Mouse (Mus musculus): ENCODE data around the gene Unc13b. TPM values are rescaled to one million over a fixed set of nuclear protein-coding genes. Genes with fewer than 3 reads are reported as not detected.

Unc13b gene
- total RNA-seq, 2 experiments from 2014 or later = 0.52 to 2.5 TPM

- no peak for ATAC-seq (replicated peaks; ENCODE audit: low FRiP score, low TSS enrichment, poor library complexity, severe bottlenecking)
Observed at GRCm38 (mm10) chr4:43205571-43205970, 146.8 kb downstream of the Unc13b start.

DNA sequence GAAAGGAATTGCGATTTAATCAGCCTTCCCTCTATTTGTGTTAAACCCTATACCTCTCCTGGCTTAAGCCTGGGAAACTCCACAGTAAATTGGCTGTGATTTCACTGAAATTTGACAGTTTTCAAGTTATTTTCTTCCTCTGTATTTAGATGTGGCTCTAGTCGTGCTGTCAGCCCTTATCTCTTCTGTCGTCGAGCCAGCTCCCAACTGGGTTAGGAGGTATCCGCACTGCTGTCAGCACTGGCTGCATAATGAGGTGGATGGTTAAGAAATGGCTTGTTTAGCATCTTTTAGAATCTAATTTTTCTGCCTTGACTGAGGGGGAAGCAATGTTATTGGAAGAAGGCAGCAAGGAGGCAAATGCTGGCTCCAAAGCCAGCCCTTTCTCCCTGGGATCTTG is 148.2 kb downstream of the Unc13b start:
- no peak for ATAC-seq (replicated peaks; ENCODE audit: low FRiP score, low TSS enrichment, poor library complexity, severe bottlenecking)

GRCm38 (mm10) chr4:43209081-43209579 is 150.4 kb downstream of the Unc13b start:
- no peak for ATAC-seq (replicated peaks; ENCODE audit: low FRiP score, low TSS enrichment, poor library complexity, severe bottlenecking)

DNA sequence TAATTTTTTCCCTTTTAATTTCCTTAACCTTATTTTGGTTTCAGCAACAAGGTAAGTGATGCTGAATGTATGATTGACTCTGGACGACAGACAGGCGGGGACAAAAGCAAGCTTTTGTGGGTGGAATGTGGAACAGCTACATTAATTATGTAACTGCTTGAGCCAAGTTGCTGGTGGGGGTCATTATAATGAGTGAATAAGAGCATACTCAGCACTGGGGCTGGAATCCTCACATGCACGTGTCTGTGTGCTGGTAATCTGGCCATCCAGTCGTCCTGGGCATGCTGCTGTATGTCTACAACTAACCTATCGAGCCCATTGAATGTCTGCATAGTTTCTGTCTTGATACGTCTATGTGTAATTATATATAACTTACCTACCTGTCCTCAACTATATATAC is 150.9 kb downstream of the Unc13b start:
- no peak for ATAC-seq (replicated peaks; ENCODE audit: low FRiP score, low TSS enrichment, poor library complexity, severe bottlenecking)

DNA sequence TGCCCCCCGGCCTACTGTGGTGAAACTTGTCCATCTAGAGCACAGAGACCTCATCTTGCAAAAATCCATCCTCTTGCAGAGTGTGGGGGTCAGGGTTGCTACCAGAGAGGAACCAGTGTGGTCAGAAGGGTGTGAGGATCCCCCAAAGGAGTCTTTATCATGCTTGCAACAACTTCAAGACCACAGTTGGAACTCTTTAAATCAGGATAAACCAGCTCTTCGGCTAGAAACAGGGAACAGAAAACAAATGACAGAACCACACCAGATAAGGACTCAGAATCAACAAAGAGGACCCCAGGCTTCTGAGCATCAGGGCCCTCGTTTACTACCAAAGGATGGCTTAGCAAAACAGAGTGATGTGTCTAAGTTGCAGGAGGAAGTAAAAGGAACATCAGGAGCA is 157.7 kb downstream of the Unc13b start:
- ATAC-seq (replicated peaks; ENCODE audit: low FRiP score, low TSS enrichment, poor library complexity, severe bottlenecking) = no peak

- ATAC-seq (replicated peaks; ENCODE audit: low FRiP score, low TSS enrichment, poor library complexity, severe bottlenecking) = no peak
Observed at GRCm38 (mm10) chr4:43217997-43218396, 159.2 kb downstream of the Unc13b start.

DNA sequence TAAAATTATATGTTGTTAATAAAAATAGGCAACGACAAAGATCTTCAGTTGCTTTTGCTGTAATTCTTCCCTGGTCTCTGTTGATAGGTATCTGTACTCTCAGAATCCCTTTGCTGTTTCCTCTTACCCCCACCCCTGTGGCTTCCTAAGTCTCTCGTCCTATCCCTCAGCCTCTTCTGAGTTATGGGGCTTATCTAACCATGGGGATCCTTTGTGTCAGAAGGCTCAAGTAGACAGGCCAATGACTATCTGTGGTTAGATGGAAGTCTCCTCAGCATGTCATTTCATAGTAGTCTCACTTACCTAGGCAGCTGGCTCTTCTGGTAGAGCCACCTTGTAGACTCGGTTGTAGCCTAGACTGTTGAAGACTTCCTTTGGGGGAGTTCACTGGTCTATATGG is 173.1 kb downstream of the Unc13b start:
- no peak for ATAC-seq (replicated peaks; ENCODE audit: low FRiP score, low TSS enrichment, poor library complexity, severe bottlenecking)

DNA sequence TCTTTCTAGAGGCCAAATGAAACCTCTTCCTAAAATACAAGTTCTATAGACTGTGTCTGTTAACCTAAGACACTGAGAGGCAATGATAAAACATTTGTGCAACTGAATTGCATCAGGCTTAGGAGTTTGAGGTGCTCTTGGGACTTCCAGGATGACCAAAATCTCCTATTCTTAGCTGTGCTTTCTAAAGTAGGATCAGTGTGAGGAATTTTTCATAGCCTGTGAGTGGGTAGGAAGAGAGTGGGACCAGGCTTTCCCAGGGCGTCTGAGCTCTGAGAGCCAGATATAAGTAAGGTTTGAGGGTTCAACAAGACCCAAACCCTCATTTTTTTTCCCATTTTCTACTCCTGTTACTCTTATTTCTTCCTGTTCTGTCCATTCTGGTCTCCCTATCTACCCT is 174.2 kb downstream of the Unc13b start:
- no peak for ATAC-seq (replicated peaks; ENCODE audit: low FRiP score, low TSS enrichment, poor library complexity, severe bottlenecking)

- no peak for ATAC-seq (replicated peaks; ENCODE audit: low FRiP score, low TSS enrichment, poor library complexity, severe bottlenecking)
Observed at GRCm38 (mm10) chr4:43233489-43233888, 174.7 kb downstream of the Unc13b start.

- ATAC-seq (replicated peaks; ENCODE audit: low FRiP score, low TSS enrichment, poor library complexity, severe bottlenecking) = no peak
Observed at GRCm38 (mm10) chr4:43236898-43237297, 178.1 kb downstream of the Unc13b start.

DNA sequence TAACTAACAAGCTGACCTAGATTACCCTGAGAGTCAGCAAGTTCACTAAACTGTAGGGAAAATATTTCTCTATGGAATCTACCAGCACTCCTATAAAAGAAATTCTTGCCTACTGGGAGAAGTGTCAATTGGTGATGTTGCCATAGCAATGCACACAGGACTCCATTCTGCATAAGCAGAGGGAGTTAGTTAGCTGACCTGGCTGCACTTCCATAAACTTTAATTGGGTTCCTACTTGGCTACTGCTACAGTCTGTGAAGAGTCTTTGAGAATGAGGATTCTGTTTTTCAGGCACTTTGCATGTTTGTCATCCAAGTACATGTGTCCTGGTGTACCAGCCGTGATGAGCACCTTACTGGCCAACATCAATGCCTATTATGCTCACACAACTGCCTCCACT is 182.0 kb downstream of the Unc13b start:
- ATAC-seq (replicated peaks; ENCODE audit: low FRiP score, low TSS enrichment, poor library complexity, severe bottlenecking) = no peak

DNA sequence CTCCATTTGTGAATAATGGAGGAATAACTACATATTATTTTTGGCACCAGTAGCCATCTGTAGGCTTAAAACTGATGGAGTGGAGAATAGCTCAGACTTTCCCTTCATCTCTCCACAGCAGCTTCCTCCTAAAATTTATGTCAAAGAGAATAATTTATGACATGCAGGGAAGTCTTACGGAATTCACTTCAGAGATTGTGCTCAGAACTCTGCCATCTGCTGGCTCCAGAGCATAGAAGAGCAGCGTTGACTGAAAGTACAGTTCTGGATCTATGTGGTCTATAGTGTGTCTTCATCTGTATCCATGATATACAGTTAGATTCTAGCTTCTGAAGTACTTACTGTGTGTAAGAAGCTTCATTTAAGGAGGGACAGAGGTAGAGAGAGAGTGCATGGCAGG is 185.3 kb downstream of the Unc13b start:
- ATAC-seq (replicated peaks; ENCODE audit: low FRiP score, low TSS enrichment, poor library complexity, severe bottlenecking) = no peak

GRCm38 (mm10) chr4:43245776-43246175 is 187.0 kb downstream of the Unc13b start:
- no peak for ATAC-seq (replicated peaks; ENCODE audit: low FRiP score, low TSS enrichment, poor library complexity, severe bottlenecking)

DNA sequence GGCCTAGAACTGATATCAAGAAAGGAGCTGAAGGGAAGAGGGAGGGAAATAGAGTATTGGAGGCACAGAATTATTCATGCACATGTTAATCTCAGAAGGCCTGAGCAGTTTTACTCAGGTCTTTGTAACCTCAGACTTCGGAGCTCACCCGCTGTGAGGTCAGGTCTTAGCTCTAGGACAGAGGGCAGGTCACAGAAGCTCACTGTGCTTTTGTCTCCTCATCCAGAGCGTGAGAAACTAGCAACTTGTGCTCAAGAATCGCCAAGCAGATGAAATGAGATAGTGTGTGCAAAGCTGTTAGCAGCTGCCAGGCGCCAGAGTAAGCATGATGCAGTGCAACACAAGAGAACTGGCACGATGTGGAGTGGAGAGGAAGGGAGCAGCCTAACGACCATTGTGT is 189.3 kb downstream of the Unc13b start:
- ATAC-seq (replicated peaks; ENCODE audit: low FRiP score, low TSS enrichment, poor library complexity, severe bottlenecking) = no peak

- ATAC-seq (replicated peaks; ENCODE audit: low FRiP score, low TSS enrichment, poor library complexity, severe bottlenecking) = no peak
Observed at GRCm38 (mm10) chr4:43248909-43249308, 190.2 kb downstream of the Unc13b start.

DNA sequence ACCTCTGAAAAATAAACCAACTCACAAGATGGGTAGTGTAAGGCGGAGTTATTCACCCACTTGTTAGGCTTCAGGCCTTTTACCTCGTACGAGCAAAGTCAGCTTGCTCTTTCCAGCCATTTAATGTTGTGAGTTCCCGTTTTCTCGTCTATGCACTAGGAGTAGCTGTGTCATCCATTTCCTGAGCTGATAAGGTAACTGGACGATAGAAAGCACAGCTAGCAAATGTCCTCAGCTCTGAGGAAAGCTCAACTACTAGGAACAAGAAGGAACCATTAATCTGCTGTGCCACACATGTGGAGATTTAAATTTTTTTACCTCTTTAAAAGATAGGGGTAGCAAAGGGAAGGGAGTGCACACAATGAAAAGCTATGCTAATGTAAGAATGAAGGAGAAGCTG is 192.5 kb downstream of the Unc13b start:
- ATAC-seq (replicated peaks; ENCODE audit: low FRiP score, low TSS enrichment, poor library complexity, severe bottlenecking) = no peak

DNA sequence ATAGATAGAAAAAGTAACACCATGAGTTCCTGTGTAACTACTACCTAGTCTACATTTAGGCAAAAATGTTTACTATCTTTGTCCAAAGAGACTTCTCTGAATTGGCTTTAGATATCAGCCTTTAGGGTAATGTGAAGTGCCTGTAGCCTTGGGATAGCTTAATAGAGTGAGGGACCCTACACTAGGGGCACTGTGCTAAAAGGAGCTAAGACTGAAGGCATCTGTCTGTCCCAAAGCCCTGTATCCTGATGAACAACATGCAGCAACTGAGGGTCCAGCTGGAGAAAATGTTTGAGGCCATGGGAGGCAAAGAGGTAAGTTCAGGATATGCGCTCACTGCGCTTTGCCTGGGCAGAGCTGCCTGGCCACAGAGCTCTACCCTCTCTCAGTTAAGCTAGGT is 198.3 kb downstream of the Unc13b start:
- no peak for ATAC-seq (replicated peaks; ENCODE audit: low FRiP score, low TSS enrichment, poor library complexity, severe bottlenecking)

- ATAC-seq (replicated peaks; ENCODE audit: low FRiP score, low TSS enrichment, poor library complexity, severe bottlenecking) = no peak
Observed at GRCm38 (mm10) chr4:43258556-43258955, 199.8 kb downstream of the Unc13b start.

DNA sequence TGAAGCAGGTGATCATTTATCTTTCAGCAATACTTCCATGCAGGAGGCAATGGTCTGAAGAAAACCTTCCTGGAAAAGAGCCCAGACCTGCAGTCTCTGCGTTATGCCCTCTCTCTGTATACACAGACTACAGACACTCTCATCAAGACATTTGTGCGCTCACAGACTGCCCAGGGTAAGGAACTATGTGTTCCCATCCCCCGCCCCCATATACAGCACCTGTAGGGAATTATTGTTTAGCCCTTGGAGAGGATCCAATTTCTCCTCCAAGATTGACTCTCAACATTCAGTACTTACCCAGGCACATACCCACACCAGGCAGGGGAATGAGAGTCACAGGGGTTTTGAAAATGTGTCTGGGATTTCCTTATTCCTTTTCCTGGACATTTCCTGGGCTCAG is 200.7 kb downstream of the Unc13b start:
- no peak for ATAC-seq (replicated peaks; ENCODE audit: low FRiP score, low TSS enrichment, poor library complexity, severe bottlenecking)

GRCm38 (mm10) chr4:43260096-43260495 is 201.3 kb downstream of the Unc13b start:
- no peak for ATAC-seq (replicated peaks; ENCODE audit: low FRiP score, low TSS enrichment, poor library complexity, severe bottlenecking)

- no peak for ATAC-seq (replicated peaks; ENCODE audit: low FRiP score, low TSS enrichment, poor library complexity, severe bottlenecking)
Observed at GRCm38 (mm10) chr4:43262821-43263220, 204.1 kb downstream of the Unc13b start.

DNA sequence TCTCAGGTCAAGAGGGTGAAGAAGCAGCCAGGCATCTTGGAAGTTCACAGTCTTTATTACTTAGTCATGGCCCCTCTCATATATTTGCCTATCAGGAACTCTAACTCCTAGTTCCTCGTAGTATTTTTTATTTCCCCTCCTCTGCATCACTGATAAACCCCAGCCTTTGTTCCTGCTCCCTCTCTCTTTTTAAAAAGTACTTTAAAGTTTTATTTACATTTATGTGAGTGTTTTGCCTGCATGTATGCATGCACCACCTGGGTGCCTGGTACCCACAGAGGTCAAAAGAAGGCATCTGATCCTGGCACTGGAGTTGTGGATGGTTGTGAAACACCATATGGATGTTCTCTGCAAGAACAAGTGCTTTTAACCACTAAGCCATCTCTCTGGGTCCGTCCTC is 207.4 kb downstream of the Unc13b start:
- no peak for ATAC-seq (replicated peaks; ENCODE audit: low FRiP score, low TSS enrichment, poor library complexity, severe bottlenecking)

Measured in megakaryocyte-erythroid progenitor cell, adult 5-6 weeks (primary cell).